Mouse (Mus musculus): ENCODE data around the gene Olfr71. TPM values are rescaled to one million over a fixed set of nuclear protein-coding genes. Genes with fewer than 3 reads are reported as not detected.

The Olfr71 gene
- polyA plus RNA-seq (2014; fragmentation: Nextera tagmentation; extraction: Ambion mirVana), result not detected in 2 replicates

DNA sequence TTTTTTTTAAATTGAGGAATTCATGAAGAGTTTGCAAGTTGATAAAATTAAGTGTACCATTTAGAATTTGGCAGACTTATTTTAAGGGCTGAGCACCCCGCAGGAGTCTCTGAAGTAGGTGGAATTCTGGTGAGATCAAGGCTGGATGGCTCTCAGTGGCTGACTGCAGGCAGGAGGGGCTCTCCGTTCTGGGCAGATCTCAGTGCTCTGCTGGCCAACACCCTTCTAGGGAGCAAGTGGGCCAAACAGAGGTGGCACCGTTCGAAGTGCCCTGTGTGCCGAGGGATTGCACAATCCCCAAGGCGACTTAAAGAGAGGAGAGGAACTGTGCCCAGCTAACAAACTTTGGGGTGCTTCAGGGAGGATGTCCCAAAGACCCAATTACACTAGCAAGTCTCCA lies at the start of gene Olfr71:
Gene Olfr71, minus strand, starts transcription at position 387 of the 400 bp plus-strand sequence.
- Histone ChIP-seq H3K4me1 (ENCODE audit: control insufficient read depth, insufficient read depth, low read length) (0 out of 2 replicates have a peak, but pooled peaks cover 4% of the 10 kb centered on the region), H3K27me3 (ENCODE audit: control insufficient read depth, insufficient read depth, low read length) (no peaks in the 10 kb centered on the region), H3K4me2 (no peak within 1 kb of the TSS), H3K9me3 (replicated peaks; ENCODE audit: control insufficient read depth, low read length) (no peaks in the 10 kb centered on the region), H3K9ac (ENCODE audit: low read depth, low read length) (no peak within 1 kb of the TSS), H3K4me3 (ENCODE audit: low read depth, low read length) (no peak within 1 kb of the TSS), H3K27ac (ENCODE audit: low read depth, low read length) (no peak within 1 kb of the TSS), H3K36me3 (ENCODE audit: control insufficient read depth, insufficient read depth, low read length) (no peaks in the 10 kb centered on the region)
- WGBS (ENCODE audit: insufficient replicate concordance), result 69% methylated on average over 6 of the region's 6 CpGs
- ATAC-seq (replicated peaks; ENCODE audit: insufficient number of reproducible peaks, low FRiP score, low TSS enrichment), result no peak

- Histone ChIP-seq H3K36me3 (ENCODE audit: control insufficient read depth, insufficient read depth, low read length) (no peaks in the 10 kb centered on the region), H3K27me3 (ENCODE audit: control insufficient read depth, insufficient read depth, low read length) (no peaks in the 10 kb centered on the region), H3K4me1 (ENCODE audit: control insufficient read depth, insufficient read depth, low read length) (peaks cover 7% of the 10 kb centered on the region; the same call in 1 of the 2 replicates), H3K27ac (ENCODE audit: low read depth, low read length) (peak overlapping the region; percentile 35; the same call in 1 of the 2 replicates), H3K4me3 (ENCODE audit: low read depth, low read length) (no peak overlapping the region), H3K9ac (ENCODE audit: low read depth, low read length) (no peak overlapping the region), H3K4me2 (no peak overlapping the region), H3K9me3 (replicated peaks; ENCODE audit: control insufficient read depth, low read length) (no peaks in the 10 kb centered on the region)
- 39% methylated on average over 6 of the region's 6 CpGs for WGBS (ENCODE audit: insufficient replicate concordance)
- ATAC-seq (replicated peaks; ENCODE audit: insufficient number of reproducible peaks, low FRiP score, low TSS enrichment), result no peak
These were observed 47.2 kb upstream of the Olfr71 start for GRCm38 (mm10) chr4:43757213-43757612.

- Histone ChIP-seq H3K4me1 (ENCODE audit: control insufficient read depth, insufficient read depth, low read length) (0 out of 2 replicates have a peak, but pooled peaks cover 3% of the 10 kb centered on the region), H3K9ac (ENCODE audit: low read depth, low read length) (no peak overlapping the region), H3K27me3 (ENCODE audit: control insufficient read depth, insufficient read depth, low read length) (no peaks in the 10 kb centered on the region), H3K4me3 (ENCODE audit: low read depth, low read length) (no peak overlapping the region), H3K4me2 (no peak overlapping the region), H3K27ac (ENCODE audit: low read depth, low read length) (no peak overlapping the region), H3K9me3 (replicated peaks; ENCODE audit: control insufficient read depth, low read length) (no peaks in the 10 kb centered on the region), H3K36me3 (ENCODE audit: control insufficient read depth, insufficient read depth, low read length) (no peaks in the 10 kb centered on the region)
- ATAC-seq (replicated peaks; ENCODE audit: insufficient number of reproducible peaks, low FRiP score, low TSS enrichment), result no peak
- 10% methylated on average over 6 of the region's 6 CpGs for WGBS (ENCODE audit: insufficient replicate concordance)
These were observed 35.1 kb upstream of the Olfr71 start for GRCm38 (mm10) chr4:43745187-43745586.

GRCm38 (mm10) chr4:43743099-43743498 lies 33.0 kb upstream of the Olfr71 start:
- Histone ChIP-seq H3K27me3 (ENCODE audit: control insufficient read depth, insufficient read depth, low read length) (no peaks in the 10 kb centered on the region), H3K9me3 (replicated peaks; ENCODE audit: control insufficient read depth, low read length) (no peaks in the 10 kb centered on the region), H3K9ac (ENCODE audit: low read depth, low read length) (no peak overlapping the region), H3K4me1 (ENCODE audit: control insufficient read depth, insufficient read depth, low read length) (0 out of 2 replicates have a peak, but pooled peaks cover 3% of the 10 kb centered on the region), H3K4me3 (ENCODE audit: low read depth, low read length) (no peak overlapping the region), H3K4me2 (no peak overlapping the region), H3K36me3 (ENCODE audit: control insufficient read depth, insufficient read depth, low read length) (no peaks in the 10 kb centered on the region), H3K27ac (ENCODE audit: low read depth, low read length) (no peak overlapping the region)
- WGBS (ENCODE audit: insufficient replicate concordance), result 3% methylated on average over 1 of the region's 1 CpGs
- no peak for ATAC-seq (replicated peaks; ENCODE audit: insufficient number of reproducible peaks, low FRiP score, low TSS enrichment)

DNA sequence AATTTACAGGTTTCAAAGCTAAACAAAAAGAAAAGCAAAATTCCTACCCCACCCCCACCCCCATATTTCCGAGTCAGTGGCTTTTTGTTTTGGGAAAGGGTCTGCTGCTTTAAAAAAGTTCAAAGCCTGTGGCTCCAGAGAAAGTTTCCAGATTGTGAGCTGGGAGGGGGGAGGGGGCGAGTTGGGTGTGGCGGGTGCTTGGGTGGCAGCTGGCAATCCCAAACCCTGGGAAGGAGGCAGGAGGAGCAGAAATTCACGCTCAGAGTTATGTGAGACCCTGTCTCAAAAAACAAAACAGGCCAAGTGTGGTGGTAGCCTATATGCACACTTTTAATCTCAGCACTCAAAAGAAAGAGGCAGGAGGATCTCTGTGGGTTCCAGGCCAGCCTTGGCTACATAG lies 32.6 kb upstream of the Olfr71 start:
- Histone ChIP-seq H3K9me3 (replicated peaks; ENCODE audit: control insufficient read depth, low read length) (no peaks in the 10 kb centered on the region), H3K4me1 (ENCODE audit: control insufficient read depth, insufficient read depth, low read length) (0 out of 2 replicates have a peak, but pooled peaks cover 3% of the 10 kb centered on the region), H3K4me2 (no peak overlapping the region), H3K9ac (ENCODE audit: low read depth, low read length) (no peak overlapping the region), H3K36me3 (ENCODE audit: control insufficient read depth, insufficient read depth, low read length) (no peaks in the 10 kb centered on the region), H3K27ac (ENCODE audit: low read depth, low read length) (no peak overlapping the region), H3K4me3 (ENCODE audit: low read depth, low read length) (no peak overlapping the region), H3K27me3 (ENCODE audit: control insufficient read depth, insufficient read depth, low read length) (no peaks in the 10 kb centered on the region)
- no peak for ATAC-seq (replicated peaks; ENCODE audit: insufficient number of reproducible peaks, low FRiP score, low TSS enrichment)
- WGBS (ENCODE audit: insufficient replicate concordance), result 36% methylated on average over 4 of the region's 4 CpGs

GRCm38 (mm10) chr4:43741526-43741925 lies 31.5 kb upstream of the Olfr71 start:
- no peaks in the 10 kb centered on the region for H3K27me3 ChIP-seq (ENCODE audit: control insufficient read depth, insufficient read depth, low read length)
- H3K4me2 ChIP-seq, result no peak overlapping the region
- H3K27ac ChIP-seq (ENCODE audit: low read depth, low read length), result no peak overlapping the region
- H3K4me3 ChIP-seq (ENCODE audit: low read depth, low read length), result no peak overlapping the region
- 55% methylated on average over 5 of the region's 5 CpGs for WGBS (ENCODE audit: insufficient replicate concordance)
- H3K9ac ChIP-seq (ENCODE audit: low read depth, low read length), result no peak overlapping the region
- no peaks in the 10 kb centered on the region for H3K36me3 ChIP-seq (ENCODE audit: control insufficient read depth, insufficient read depth, low read length)
- ATAC-seq (replicated peaks; ENCODE audit: insufficient number of reproducible peaks, low FRiP score, low TSS enrichment), result no peak
- H3K4me1 ChIP-seq (ENCODE audit: control insufficient read depth, insufficient read depth, low read length), result no peaks in the 10 kb centered on the region
- H3K9me3 ChIP-seq (replicated peaks; ENCODE audit: control insufficient read depth, low read length), result no peaks in the 10 kb centered on the region

- Histone ChIP-seq H3K27me3 (ENCODE audit: control insufficient read depth, insufficient read depth, low read length) (no peaks in the 10 kb centered on the region), H3K9me3 (replicated peaks; ENCODE audit: control insufficient read depth, low read length) (no peaks in the 10 kb centered on the region), H3K4me2 (no peak overlapping the region), H3K9ac (ENCODE audit: low read depth, low read length) (no peak overlapping the region), H3K4me3 (ENCODE audit: low read depth, low read length) (no peak overlapping the region), H3K4me1 (ENCODE audit: control insufficient read depth, insufficient read depth, low read length) (no peaks in the 10 kb centered on the region), H3K27ac (ENCODE audit: low read depth, low read length) (no peak overlapping the region), H3K36me3 (ENCODE audit: control insufficient read depth, insufficient read depth, low read length) (no peaks in the 10 kb centered on the region)
- ATAC-seq (replicated peaks; ENCODE audit: insufficient number of reproducible peaks, low FRiP score, low TSS enrichment), result no peak
- 46% methylated on average over 8 of the region's 8 CpGs for WGBS (ENCODE audit: insufficient replicate concordance)
These were observed 29.1 kb upstream of the Olfr71 start for GRCm38 (mm10) chr4:43738989-43739674.

DNA sequence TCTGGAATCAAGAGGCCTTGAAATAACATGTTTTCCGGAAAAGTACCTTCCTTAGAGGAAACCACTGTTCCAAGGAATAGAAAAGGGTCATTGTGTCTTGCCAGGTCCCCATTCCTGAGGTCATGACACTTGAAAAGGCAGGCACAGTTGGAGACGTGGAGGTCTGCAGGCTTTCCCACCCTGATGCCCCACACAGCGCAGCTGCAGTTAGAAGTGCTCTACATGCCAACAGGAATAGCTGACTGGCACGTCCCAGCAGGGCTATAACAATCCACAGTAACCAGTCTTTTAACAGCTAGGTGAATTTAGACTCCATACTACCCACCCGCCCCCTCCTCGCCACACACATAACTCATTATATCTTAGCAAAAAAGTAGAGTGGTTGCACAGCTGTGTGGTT lies 27.1 kb upstream of the Olfr71 start:
- Histone ChIP-seq H3K27ac (ENCODE audit: low read depth, low read length) (no peak overlapping the region), H3K4me3 (ENCODE audit: low read depth, low read length) (no peak overlapping the region), H3K4me2 (no peak overlapping the region), H3K27me3 (ENCODE audit: control insufficient read depth, insufficient read depth, low read length) (no peaks in the 10 kb centered on the region), H3K36me3 (ENCODE audit: control insufficient read depth, insufficient read depth, low read length) (no peaks in the 10 kb centered on the region), H3K9me3 (replicated peaks; ENCODE audit: control insufficient read depth, low read length) (no peaks in the 10 kb centered on the region), H3K9ac (ENCODE audit: low read depth, low read length) (no peak overlapping the region), H3K4me1 (ENCODE audit: control insufficient read depth, insufficient read depth, low read length) (peaks cover 6% of the 10 kb centered on the region)
- WGBS (ENCODE audit: insufficient replicate concordance), result 73% methylated on average over 6 of the region's 6 CpGs
- ATAC-seq (replicated peaks; ENCODE audit: insufficient number of reproducible peaks, low FRiP score, low TSS enrichment), result no peak

- no peak overlapping the region for H3K4me2 ChIP-seq
- ATAC-seq (replicated peaks; ENCODE audit: insufficient number of reproducible peaks, low FRiP score, low TSS enrichment), result no peak
- H3K4me3 ChIP-seq (ENCODE audit: low read depth, low read length), result no peak overlapping the region
- no peaks in the 10 kb centered on the region for H3K27me3 ChIP-seq (ENCODE audit: control insufficient read depth, insufficient read depth, low read length)
- no peaks in the 10 kb centered on the region for H3K36me3 ChIP-seq (ENCODE audit: control insufficient read depth, insufficient read depth, low read length)
- no peak overlapping the region for H3K27ac ChIP-seq (ENCODE audit: low read depth, low read length)
- H3K9ac ChIP-seq (ENCODE audit: low read depth, low read length), result no peak overlapping the region
- no peaks in the 10 kb centered on the region for H3K9me3 ChIP-seq (replicated peaks; ENCODE audit: control insufficient read depth, low read length)
- WGBS (ENCODE audit: insufficient replicate concordance), result 63% methylated on average over 5 of the region's 5 CpGs
- H3K4me1 ChIP-seq (ENCODE audit: control insufficient read depth, insufficient read depth, low read length), result peaks cover 33% of the 10 kb centered on the region
These were observed 23.1 kb upstream of the Olfr71 start for GRCm38 (mm10) chr4:43733186-43733585.

Data from heart, embryonic 11.5 days (tissue).